Mouse (Mus musculus) embryonic facial prominence, embryonic 11.5 days (tissue): ENCODE data around the gene Mob3a. TPM values are rescaled to one million over a fixed set of nuclear protein-coding genes. Genes with fewer than 3 reads are reported as not detected.

Experiments used
- ATAC-seq: fragments of 200-750 bp; cut with Nextera tagmentation; replicated peaks from 2 replicates; pipeline ENCODE4 v1.8.0; 2017; ENCODE audit warnings: low read depth; ENCODE audit not compliant: insufficient number of reproducible peaks, low FRiP score, low TSS enrichment
- DNase-seq: peaks from one replicate; pipeline ENCODE4 v3.0.0-alpha.2; 2015; ENCODE audit warnings: low spot score
- H3K27ac ChIP-seq: fragments of 300-500 bp; sonication (generic); replicated peaks from 2 replicates; pipeline ENCODE4 v1.5.1; 2014; ENCODE audit warnings: mild to moderate bottlenecking, low read depth, low read length, control low read depth
- H3K27me3 ChIP-seq: fragments of 300-500 bp; sonication (generic); 2 replicates; pipeline ENCODE4 v1.6.1; 2014; ENCODE audit warnings: mild to moderate bottlenecking, low read length, moderate library complexity, mixed read lengths; ENCODE audit not compliant: control insufficient read depth, insufficient read depth
- H3K36me3 ChIP-seq: fragments of 300-500 bp; sonication (generic); replicated peaks from 2 replicates; pipeline ENCODE4 v1.6.1; 2014; ENCODE audit warnings: low read depth, mild to moderate bottlenecking, low read length, moderate library complexity, mixed read lengths; ENCODE audit not compliant: control insufficient read depth, insufficient read depth
- H3K4me1 ChIP-seq: fragments of 300-500 bp; sonication (generic); 2 replicates; pipeline ENCODE4 v1.6.1; 2014; ENCODE audit warnings: low read length, mixed read lengths; ENCODE audit not compliant: control insufficient read depth, insufficient read depth
- H3K4me2 ChIP-seq: fragments of 300-500 bp; sonication (generic); 2 replicates; pipeline ENCODE4 v1.6.1; 2014; ENCODE audit warnings: low read depth, mild to moderate bottlenecking, control low read depth, low read length, moderate library complexity
- H3K4me3 ChIP-seq: fragments of 300-500 bp; sonication (generic); 2 replicates; pipeline ENCODE4 v1.5.1; 2014; ENCODE audit warnings: low read depth, low read length, control low read depth
- H3K9ac ChIP-seq: fragments of 300-500 bp; sonication (generic); replicated peaks from 2 replicates; pipeline ENCODE4 v1.6.1; 2014; ENCODE audit warnings: mild to moderate bottlenecking, control low read depth, low read length
- H3K9me3 ChIP-seq: fragments of 300-500 bp; sonication (generic); replicated peaks from 2 replicates; pipeline ENCODE4 v1.6.1; 2016; ENCODE audit warnings: mild to moderate bottlenecking, low read length, inconsistent platforms, mixed read lengths; ENCODE audit not compliant: control insufficient read depth
- WGBS: fragments of 180-500 bp; shearing (Covaris S2); extraction: QIAGEN DNeasy Blood & Tissue Kit; methylation state at CpG from one replicate; pipeline ENCODE4 v1.1.7; 2014; 5-methylcytosine and 5-hydroxymethylcytosine counted together
- polyA plus RNA-seq: library from polyadenylated mRNA; unstranded; fragments of >200 nt; fragmentation: Nextera tagmentation; extraction: Ambion mirVana; gene quantifications from 2 replicates; pipeline ENCODE4 v1.2.1, GENCODE M21; 2014

Mob3a gene
- polyA plus RNA-seq, 1 experiment from 2014 or later: 42.3 TPM

GRCm38 (mm10) chr10:80697393-80697787, 4.4 kb downstream of the Mob3a start:
- Histone ChIP-seq H3K9me3 (no peaks in the 10 kb centered on the region), H3K27me3 (no peaks in the 10 kb centered on the region), H3K27ac (no peak overlapping the region), H3K36me3 (no peaks in the 10 kb centered on the region), H3K4me3 (no peak overlapping the region), H3K4me1 (no peaks in the 10 kb centered on the region), H3K9ac (no peak overlapping the region), H3K4me2 (no peak overlapping the region)
- DNase-seq (no peak), ATAC-seq (no peak)
- WGBS: 93% methylated on average over 8 of the region's 8 CpGs

- Histone ChIP-seq H3K4me2 (no peak overlapping the region), H3K36me3 (no peaks in the 10 kb centered on the region), H3K9me3 (no peaks in the 10 kb centered on the region), H3K4me1 (no peaks in the 10 kb centered on the region), H3K4me3 (no peak overlapping the region), H3K27ac (no peak overlapping the region), H3K9ac (0 out of 2 replicates have a peak overlapping the region, but pooled peaks have one; percentile 11), H3K27me3 (no peaks in the 10 kb centered on the region)
- WGBS: 60% methylated on average over 11 of the region's 12 CpGs
- ATAC-seq (no peak), DNase-seq (no peak)
Observed at GRCm38 (mm10) chr10:80696502-80697392, 5.0 kb downstream of the Mob3a start.

- Histone ChIP-seq H3K36me3 (no peaks in the 10 kb centered on the region; the same call in 1 of the 2 replicates), H3K9ac (no peak overlapping the region), H3K4me3 (no peak overlapping the region), H3K27ac (no peak overlapping the region), H3K27me3 (no peaks in the 10 kb centered on the region), H3K4me2 (no peak overlapping the region), H3K4me1 (no peaks in the 10 kb centered on the region), H3K9me3 (no peaks in the 10 kb centered on the region)
- ATAC-seq (no peak), DNase-seq (no peak)
- WGBS: 79% methylated on average over 10 of the region's 10 CpGs
Observed at GRCm38 (mm10) chr10:80695801-80696501, 5.8 kb downstream of the Mob3a start.

GRCm38 (mm10) chr10:80695186-80695585, 6.6 kb downstream of the Mob3a start:
- Histone ChIP-seq H3K4me1 (no peaks in the 10 kb centered on the region), H3K4me2 (no peak overlapping the region), H3K9me3 (no peaks in the 10 kb centered on the region), H3K4me3 (no peak overlapping the region), H3K9ac (no peak overlapping the region), H3K27me3 (no peaks in the 10 kb centered on the region), H3K27ac (no peak overlapping the region), H3K36me3 (no peaks in the 10 kb centered on the region; the same call in 1 of the 2 replicates)
- ATAC-seq (no peak), DNase-seq (no peak)
- 84% methylated on average over 2 of the region's 2 CpGs for WGBS

- WGBS: 88% methylated on average over 13 of the region's 13 CpGs
- Histone ChIP-seq H3K36me3 (no peaks in the 10 kb centered on the region; the same call in 1 of the 2 replicates), H3K27ac (no peak overlapping the region), H3K27me3 (no peaks in the 10 kb centered on the region), H3K9me3 (no peaks in the 10 kb centered on the region), H3K4me1 (no peaks in the 10 kb centered on the region), H3K4me2 (no peak overlapping the region), H3K9ac (no peak overlapping the region), H3K4me3 (no peak overlapping the region)
- ATAC-seq: no peak
- DNase-seq: no peak
Observed at GRCm38 (mm10) chr10:80694159-80694938, 7.4 kb downstream of the Mob3a start.

GRCm38 (mm10) chr10:80693401-80694045, 8.3 kb downstream of the Mob3a start:
- DNase-seq (no peak), ATAC-seq (no peak)
- Histone ChIP-seq H3K9ac (no peak overlapping the region), H3K4me2 (no peak overlapping the region), H3K9me3 (no peaks in the 10 kb centered on the region), H3K4me1 (no peaks in the 10 kb centered on the region), H3K27me3 (no peaks in the 10 kb centered on the region), H3K36me3 (peaks cover 2% of the 10 kb centered on the region), H3K27ac (no peak overlapping the region), H3K4me3 (no peak overlapping the region)
- 89% methylated on average over 12 of the region's 12 CpGs for WGBS

GRCm38 (mm10) chr10:80692249-80693165, 9.3 kb downstream of the Mob3a start:
- DNase-seq (no peak), ATAC-seq (no peak)
- no peak overlapping the region for H3K27ac ChIP-seq
- no peaks in the 10 kb centered on the region for H3K4me1 ChIP-seq
- no peaks in the 10 kb centered on the region for H3K27me3 ChIP-seq
- peaks cover 2% of the 10 kb centered on the region for H3K36me3 ChIP-seq
- no peak overlapping the region for H3K4me3 ChIP-seq
- no peak overlapping the region for H3K4me2 ChIP-seq
- H3K9me3 ChIP-seq: no peaks in the 10 kb centered on the region
- H3K9ac ChIP-seq: no peak overlapping the region
- WGBS: 79% methylated on average over 14 of the region's 14 CpGs
